Mouse (Mus musculus) ES-Bruce4 (cell line): ENCODE results near the gene Tnks2.

Experiments
- CTCF ChIP-seq: IDR thresholded peaks from one replicate; pipeline ENCODE4 v1.8.1; 2011; ENCODE audit warnings: low read depth, low read length
- POLR2A ChIP-seq: IDR thresholded peaks from one replicate; pipeline ENCODE4 v1.8.1; 2011; ENCODE audit warnings: low read length; ENCODE audit not compliant: insufficient read depth

- TF ChIP-seq CTCF (no peak), POLR2A (no peak)
Observed at GRCm38 (mm10) chr19:36834532-36835431, 750 bp downstream of the Tnks2 start.
